Mouse (Mus musculus) adrenal gland, postnatal 14 days (tissue): ENCODE results near the gene A430078G23Rik. TPM values are rescaled to one million over a fixed set of nuclear protein-coding genes. Genes with fewer than 3 reads are reported as not detected.

ENCODE experiments used
- DNase-seq: peaks from one replicate; pipeline ENCODE4 v3.0.0; 2021; ENCODE audit warnings: mixed read lengths
- total RNA-seq: library from RNA; stranded (reverse); gene quantifications from 2 replicates; pipeline ENCODE4 v1.2.3, GENCODE M21; 2021

A430078G23Rik gene
- total RNA-seq, 1 experiment from 2014 or later: 1.9 TPM

DNA sequence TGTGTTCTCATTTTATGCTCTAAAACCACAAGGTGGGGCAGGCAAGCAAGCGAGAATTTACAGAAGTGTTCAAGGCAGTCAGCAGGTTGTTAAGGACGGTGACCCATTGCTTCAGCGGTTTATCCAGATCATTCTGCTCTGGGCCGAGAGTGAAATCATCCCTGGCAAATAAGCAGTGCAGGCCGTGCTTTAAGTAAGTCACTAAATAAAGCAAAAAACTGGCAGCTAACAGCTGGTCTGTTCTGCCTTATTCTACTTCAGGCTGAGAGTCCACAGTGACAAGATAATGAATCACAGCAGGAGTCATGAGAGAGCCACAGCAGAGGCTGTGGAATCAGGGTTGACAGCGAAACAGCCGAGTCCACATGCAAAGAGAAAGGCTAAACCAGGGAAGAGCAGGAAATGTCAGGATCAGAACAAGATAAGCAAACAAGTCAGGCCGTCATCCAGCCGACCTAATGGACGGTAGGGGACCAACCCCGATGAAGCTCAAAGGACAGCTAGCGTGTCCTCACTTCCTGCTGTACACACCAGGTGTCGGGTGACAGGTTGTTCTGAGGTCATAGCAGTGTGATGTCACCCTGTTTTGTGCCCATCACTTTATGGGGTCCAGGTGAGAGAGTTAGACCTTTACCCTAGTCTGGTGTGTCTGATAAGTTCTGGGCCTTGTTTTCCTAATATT is 4.9 kb upstream of the A430078G23Rik start:
- DNase-seq: peak; percentile 26

DNA sequence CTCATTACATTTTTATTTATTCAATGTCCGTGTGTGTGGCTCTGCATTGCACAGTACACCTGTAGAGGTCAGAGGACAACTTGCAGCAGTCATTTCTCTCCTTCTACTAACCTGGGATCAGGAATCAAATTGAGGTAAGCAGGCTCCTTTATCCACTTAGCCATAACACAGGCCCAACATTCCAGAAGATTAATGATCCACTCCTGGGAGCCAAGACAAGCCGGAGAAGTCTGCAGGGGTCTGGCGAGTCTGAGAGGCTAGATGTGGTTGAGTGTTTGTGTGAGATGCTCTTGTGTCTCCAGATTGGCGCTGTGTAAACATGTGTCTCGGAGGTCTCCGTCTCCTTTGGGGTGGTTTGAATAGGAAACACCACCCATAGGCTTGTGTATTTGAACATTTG is 2.5 kb upstream of the A430078G23Rik start:
- no peak for DNase-seq

DNA sequence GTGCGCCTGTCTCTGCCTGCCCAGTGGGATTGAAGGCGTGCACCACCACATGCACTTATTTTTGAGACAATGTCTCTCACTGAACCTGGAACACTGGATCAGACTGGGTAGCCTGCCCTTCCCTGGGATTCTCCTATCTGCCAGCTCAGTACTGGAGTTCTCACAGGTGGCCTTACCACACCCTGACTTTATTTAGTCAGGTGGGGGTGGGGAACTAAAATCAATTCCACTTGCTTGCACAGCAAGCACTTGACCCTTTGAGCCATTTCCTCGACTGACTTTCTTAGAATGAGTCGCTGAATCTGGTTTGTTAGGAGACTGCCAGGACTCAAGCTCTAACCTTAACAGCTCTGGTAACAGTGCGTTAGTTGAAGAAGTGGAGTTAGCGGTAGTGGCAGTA is 500 bp upstream of the A430078G23Rik start:
- no peak for DNase-seq

DNA sequence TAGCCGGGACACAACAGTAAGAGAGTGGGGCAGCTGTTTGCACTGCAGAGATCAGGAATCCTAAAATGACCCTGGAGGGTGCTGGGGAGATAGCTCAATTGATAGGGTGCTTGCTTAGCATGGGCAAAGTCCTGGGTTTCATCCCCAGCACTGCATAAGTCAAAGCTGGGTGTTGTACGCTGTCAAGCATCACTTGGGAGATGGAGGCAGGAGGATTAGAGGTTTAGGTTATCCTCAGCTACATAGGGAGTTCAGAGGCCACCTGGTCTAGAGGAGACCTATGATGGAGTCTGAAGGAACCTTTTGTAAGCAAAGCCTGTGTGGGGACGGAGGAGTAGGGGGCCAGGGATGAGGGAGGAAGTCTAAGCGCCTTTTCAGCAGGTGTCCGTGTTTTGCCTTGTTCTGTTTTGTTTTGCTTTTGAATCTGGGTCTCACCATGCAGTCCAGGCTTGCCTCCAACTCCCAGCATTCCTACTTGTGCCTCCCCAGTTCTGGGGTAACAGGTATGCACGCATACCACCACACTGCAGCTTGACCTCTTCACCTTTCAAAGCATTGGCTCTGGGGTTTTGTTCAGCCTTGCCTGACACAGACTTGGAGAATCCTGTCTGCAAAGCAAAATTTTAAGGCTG is 712 bp downstream of the A430078G23Rik start:
- DNase-seq: no peak

DNA sequence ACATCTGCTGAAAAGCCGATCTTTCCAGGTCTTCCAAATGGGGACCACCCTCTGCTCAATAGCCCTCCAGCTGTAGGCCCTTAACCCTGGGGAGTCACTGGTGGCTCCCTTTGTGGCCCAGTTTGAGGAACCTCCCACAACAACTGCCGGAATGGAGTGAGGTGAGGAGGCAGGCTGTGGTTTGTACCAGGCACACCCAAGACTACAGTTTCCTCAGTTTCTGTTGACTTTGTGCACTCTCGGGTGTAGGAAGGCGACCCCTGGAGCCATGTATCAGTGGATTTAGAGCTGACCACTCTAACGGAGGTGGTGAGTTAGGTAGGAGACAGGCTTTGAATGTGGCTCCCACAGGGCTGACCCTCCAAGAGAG is 1.2 kb downstream of the A430078G23Rik start:
- no peak for DNase-seq

DNA sequence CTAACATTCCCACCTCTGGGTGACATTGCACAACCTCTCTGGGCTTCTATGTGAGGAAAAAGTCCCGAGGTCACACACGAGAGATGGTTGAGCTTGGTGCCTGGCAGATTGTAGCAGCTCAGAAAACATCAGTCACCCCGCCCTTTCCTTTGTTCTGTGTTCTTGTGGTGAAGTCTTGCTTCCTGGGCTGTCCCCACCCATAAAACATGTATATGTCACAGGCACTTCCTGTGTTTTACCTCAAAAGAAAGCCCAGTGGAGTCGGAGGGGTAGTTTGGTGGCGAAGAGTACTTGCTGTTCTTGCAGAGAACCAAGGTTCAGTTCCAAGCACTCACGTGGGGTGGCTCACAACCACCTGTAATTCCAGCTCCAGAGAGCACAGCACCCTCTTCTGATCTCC is 2.4 kb downstream of the A430078G23Rik start:
- DNase-seq: no peak

DNA sequence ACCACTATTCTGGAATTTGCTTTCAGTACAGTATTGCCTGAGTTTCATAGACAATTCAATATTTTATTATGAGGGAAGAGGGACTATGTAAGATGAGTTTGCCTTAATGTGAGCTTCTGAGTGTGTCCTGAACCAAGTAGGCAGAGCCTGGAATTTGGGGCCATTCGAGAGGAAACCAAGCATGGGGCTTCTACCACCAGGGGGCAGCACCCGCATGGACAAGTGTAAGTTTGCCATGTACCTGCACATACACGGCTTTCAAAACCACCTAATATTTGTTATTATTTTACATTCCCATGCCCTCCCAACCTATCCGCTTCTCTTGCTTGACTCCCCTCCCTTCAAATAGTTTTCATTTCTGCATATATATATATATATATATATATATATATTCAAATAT is 4.8 kb downstream of the A430078G23Rik start:
- peak; percentile 92 for DNase-seq

DNA sequence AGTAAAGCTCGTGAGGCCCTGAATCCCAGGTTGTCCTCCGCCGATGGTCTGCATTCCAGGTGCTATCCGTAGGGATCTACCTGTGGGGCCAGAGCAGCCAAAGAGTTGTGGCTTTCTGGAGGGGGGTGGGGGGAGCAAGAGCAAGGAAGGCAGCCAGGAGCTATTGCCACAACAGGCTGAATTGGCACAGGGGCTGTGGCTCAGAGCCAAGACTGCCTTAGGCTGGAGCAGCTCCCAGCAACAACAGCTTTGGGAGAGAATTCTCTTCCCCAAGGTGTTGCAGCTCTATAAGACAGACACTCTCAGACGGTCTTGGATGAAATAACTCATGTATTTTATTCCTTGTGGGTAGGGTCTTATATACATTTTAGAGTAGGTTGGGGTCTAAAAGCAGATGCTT is 13.9 kb downstream of the A430078G23Rik start:
- DNase-seq: peak; percentile 52

DNA sequence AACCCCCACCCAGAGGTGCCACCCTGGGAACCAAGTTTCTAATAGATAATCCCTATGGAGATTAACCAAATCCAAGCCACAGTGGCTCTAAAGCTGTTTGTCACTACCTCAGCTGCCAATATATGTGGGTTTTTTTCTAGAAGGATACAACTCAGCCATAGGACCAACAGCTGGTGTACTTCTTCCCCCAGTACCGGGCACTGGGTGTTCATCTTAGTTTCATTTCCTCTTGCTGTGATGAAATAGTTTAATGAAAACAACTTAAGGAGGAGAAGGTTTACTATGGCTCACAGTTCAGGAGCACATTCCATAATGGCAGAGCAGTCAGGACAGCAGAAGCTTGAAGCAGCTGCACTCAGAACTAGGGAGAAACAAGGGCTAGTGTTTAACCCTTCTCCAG is 14.9 kb downstream of the A430078G23Rik start:
- no peak for DNase-seq

DNA sequence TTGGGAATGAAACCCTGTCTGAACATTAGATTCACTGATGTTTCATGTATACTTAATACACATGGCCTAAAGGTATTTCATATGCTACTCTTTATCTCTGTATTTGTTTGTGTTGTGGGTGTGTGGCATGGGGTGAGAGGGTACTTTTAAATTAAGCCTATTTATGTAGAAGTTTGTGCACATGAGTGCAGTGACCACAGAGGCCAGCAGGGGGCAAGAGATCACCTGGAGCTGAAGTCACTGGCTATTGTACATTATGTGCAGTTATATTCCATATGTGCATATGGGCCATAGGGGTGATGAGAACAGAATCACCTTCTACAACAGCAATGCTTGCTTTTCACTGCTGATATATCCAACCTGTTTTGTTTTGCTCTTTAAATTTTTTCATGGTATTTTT is 22.5 kb downstream of the A430078G23Rik start:
- no peak for DNase-seq

DNA sequence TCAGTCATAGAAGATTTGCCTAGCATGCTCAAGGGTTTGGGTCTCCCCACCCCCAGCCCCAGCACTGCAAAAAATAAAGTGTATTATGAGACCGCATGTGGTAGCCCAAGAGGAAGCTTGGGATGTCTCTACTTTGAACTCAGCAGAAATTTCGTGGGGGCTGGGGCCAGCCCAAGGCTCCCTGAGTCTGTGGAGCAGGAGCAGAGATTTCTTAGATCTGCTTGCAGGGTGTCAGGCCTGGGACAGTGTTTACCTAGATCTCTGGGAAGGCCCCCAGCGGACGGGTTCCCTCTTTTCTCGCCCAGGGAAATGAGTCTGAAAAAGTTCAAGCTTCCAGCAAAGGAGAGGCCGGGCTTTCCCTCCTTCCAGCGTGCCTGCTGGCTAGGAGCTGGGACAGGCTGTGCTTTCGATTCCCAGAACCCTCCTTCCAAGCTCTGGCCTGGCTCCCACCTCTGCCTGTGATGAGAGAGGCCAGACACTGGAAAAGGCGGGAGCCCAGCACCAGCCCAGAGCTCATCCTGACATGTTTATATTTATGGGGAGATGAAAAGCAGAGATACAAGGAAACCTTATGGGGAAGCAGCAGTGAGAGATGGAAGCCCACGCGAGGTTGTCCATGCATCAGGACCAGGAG is 23.5 kb downstream of the A430078G23Rik start:
- peak; percentile 47 for DNase-seq

DNA sequence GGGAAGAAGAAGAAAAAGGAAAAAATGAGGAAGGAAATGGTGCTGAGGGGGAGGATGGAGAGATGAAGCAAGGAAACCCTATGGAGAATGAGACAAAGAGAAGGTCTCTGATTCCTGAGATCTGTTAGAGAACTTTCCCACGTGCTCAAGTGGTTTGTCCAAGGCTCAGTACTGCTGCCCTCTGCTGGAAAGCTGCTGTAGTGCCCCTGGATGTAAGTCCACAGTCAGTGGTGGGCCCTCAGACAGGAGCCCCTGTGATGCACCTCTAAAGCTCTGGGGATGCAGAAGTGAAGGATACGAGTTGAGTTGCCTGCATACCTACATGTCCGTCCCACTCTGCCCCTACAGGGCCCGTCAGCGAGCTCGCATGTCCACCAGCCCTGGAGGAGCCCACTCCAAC is 34.1 kb downstream of the A430078G23Rik start:
- DNase-seq: peak; percentile 84

DNA sequence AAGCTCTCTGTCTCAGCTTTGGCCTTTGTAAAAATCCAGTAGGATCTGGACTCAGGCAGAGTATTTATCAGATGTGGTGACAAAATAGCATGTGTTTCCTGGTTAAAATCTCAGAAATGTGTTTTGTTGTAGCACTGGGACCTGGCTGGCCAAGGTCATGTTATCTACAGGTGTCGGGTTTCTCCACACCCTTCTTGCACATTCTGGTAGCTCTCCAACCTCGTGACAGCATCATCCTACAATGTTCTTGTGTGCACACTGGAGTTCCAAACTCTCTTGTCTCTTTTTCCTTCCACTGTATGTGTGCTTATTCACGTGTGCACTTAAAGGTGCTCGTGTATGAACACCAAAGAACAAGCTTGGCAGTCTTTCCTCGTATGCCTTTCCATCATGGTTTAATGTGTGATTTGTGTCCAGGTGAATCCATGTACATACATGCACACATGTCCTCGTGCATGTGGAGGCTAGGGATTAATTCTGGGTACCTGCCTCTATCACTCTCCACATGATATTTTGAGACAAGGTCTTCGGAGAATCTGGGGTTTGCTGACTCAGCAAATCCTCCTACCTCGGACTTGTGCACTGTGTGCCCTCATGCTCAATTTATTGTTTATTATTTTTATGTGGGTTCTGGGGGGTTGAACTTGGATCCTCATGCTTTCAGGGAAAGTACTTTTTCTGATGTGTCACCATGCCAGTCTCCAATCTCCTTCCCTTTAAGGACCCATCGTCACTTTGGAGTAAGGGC is 35.5 kb downstream of the A430078G23Rik start:
- no peak for DNase-seq

DNA sequence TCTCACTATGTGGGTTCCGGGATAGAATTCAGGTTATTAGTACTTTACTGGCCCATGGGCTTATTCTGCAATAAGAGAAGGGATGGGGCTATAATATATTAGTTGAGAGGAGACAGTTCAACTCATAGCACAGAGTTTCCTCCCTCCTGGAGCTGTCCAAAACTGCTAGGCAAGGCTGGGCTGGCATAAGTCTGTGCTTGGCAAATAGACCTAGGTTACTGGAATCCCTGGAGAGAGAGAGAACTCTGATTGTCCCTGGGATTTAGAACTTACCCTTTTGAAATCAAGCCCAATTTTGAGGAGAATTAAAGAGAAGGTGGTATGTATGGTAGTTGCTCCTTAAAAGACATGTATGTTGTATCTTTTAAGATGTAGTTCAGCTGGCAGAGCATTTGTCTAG is 36.3 kb downstream of the A430078G23Rik start:
- DNase-seq: no peak

DNA sequence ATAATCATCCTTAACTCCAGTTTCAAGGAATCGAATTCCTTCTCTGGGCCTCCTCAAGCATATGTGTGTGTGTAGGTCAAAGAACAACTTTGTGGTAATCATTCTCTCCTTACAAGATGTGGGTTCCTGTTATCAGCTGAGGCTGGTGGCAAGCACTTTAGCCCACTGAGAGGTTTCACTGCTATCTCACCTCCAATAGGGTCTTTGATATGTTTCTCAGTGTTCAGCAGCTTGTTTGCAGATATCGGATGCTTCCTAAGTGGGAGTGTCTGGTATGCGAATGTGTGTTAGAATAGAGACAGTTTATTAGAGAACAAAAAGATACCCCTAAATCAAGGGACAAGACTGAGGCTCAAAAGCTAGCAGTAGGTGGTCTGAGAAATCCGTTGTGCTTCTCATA is 39.1 kb downstream of the A430078G23Rik start:
- DNase-seq: no peak

DNA sequence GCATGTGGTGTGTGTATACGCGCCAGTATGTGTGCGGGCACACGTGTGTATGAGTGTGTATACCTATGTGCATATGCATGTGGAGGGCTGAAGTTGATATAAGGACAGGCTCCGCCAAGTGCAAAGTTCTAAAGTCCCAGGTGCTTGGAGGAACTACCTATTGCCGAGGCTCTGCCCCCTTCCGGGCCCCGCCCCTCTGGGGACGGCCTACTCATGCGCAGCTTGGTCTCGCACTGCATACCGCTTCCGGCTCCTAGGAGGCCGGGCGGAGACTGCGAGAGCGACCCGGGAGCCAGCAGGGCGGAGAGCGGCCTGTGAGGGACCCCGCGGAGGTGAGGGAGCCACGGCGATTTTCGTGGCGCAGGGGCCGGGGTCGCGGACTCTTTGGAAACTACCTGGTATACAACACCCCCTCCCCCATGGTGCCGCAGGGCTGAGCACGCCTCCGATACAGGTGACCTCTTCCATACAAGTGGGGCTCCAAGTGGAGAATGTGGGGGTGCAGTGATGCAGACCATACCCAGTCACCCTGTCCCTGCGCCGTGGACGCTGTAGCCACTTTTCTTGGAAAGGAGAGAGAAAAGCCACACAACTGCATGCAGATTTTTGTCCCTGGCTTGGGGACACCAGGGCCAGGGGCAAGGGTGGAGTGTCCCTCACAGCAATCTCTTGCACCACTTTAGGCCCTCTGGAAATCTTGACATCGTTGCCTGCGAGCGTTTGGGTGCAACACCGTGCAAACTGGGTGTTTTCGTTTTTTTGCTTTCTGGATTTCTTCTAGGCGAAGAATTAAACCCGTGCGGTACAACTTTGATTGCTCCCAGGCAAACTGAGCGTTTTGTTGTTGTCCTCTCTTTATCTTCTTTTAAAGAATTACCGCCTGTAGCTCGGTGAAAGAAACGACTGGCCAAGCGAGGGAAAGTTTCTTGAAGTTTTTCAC is 39.8 kb downstream of the A430078G23Rik start, which contains the start of gene Arhgef18:
Gene Arhgef18, plus strand, starts transcription at position 236 of the 940 bp plus-strand sequence.
- peak; percentile 94 for DNase-seq

DNA sequence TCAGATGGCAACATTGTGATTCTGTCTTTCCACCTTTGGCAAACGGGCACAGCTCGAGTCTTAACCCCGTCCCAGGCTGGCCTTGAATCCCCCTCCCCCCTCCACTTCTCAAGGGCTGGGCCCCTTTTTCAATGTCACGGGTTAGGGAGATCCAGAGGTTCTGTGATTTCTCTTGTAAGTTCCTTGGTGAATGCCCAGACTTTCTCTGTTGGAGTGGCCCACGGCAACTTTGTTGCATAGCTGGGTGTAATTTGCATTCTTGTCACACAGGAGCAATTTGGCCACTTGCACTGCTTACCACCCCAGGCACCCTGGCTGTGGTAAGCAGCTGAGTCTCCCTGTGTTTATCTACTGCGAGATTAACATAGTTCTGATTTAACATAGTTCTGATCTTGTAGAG is 41.4 kb downstream of the A430078G23Rik start:
- peak; percentile 51 for DNase-seq

DNA sequence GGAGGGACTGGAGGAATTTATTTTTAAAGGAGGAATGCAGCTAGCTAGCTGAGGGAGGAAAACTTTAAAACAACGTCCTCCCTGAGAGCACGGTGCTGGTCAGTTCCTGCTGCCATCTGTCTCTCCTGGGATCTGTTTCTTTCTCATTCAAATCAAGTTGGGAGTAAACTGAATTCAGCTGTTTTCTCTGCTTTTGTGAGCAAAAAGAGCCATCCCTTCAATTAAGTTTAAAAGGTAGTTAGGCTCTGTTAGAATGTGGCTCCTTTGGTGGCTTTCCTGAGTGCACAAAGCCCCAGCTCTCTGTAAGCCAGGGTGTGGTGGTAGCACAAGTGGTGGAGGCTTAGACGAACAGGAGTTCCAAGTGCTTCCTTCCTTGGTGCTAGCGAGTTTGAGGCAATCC is 42.0 kb downstream of the A430078G23Rik start:
- DNase-seq: no peak

DNA sequence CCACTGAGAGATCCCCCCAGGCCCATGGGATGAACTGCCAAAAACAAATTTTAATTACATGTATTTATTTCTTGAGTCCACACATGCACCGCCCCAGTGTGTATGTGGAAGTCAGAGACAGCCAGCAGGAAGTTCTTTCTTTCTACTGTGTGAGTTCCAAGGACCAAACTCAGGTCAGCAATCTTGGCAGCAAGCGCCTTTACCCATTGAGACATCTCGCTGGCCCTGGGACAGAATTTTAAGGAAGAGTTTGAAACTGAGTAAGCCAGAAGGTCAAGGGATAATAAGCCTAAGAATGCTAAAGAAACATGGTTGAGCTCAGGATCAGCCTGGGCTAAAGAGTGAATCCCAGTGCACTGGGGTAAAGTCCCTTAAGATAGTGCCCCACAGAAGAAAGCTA is 44.4 kb downstream of the A430078G23Rik start:
- DNase-seq: peak; percentile 62

DNA sequence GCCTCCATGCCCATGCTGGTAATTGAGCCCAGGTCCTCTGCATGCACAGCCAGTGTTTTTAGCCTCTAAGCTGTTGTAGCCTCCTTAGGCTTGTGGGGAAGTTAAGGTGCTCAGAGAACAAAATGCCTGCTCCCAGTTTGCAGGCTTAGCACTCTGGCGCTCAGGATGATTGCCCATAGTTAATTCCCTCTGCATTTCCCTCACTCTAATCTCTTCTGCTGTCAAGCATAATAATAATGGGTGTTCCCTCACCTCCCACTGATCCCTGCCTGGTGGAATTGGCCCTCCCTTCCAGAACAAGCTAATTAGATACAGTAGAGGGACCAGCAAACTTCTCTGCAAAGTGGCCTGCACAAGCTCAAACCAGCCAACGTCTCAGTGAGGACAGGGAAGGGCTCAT is 47.3 kb downstream of the A430078G23Rik start:
- DNase-seq: no peak

DNA sequence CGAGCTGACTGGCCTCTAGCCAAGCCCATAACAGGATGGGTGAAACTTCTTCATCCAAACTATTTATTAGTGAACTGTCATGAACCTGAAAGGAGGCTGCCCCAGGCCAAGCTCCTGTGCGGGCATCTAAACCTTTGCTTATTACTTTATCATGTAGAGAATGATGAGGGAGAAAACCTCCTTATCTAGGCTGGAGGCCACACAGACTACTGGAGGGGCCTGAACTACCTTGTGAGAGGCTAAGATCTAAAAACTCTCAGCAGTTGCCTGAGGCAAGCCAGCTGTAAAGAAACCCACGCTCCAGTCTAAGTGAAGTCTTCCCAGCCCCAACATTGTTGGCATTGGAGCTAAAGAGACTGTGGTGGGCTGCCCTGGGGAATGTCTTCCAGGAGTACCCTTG is 54.2 kb downstream of the A430078G23Rik start:
- no peak for DNase-seq

DNA sequence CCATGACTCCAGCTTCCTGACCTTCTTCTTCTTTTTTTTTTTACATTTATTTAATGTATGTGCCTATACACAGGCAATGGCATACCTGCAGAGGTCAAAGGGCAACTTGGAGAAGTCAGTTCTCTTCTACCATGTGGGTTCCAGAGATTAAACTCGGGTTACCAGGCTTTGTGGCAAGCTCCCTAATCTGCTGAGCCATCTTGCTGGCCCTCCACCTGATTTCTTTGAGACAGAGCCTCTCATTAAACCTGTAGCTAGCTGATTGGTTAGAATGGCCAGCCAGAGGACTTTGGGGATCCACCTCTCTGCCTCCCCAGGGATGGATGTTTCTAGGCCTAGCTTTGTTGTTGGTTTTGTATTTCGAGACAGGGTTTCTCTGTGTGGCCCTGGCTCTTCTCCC is 57.9 kb downstream of the A430078G23Rik start:
- no peak for DNase-seq
